Mouse (Mus musculus) stomach, postnatal 0 days (tissue): ENCODE results near the gene Erh.

Experiments
- CTCF ChIP-seq: IDR thresholded peaks from 2 replicates; pipeline ENCODE4 v1.5.1; 2016; ENCODE audit warnings: antibody characterized with exemption, low read depth, mild to moderate bottlenecking, moderate library complexity
- EP300 ChIP-seq: optimal IDR thresholded peaks from 2 replicates; pipeline ENCODE3; 2016; ENCODE audit warnings: antibody characterized with exemption

DNA sequence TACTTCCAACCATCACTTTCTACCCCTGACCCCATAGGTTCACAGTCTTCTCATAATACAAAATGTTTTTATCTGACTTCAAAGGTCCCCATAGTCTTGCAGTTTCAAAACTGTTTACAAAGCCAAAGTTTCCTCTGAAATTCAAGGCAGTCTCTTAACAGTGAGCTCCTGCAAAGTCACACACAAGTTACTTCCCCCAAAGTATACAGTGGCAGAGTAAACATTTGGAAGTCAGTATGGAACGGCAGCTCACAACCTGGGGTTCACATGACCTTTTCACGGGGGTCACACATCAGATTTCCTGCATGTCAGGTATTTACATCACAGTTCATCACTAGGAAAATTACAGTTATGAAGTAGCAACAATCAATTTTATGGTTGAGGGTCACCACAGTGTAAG is 19.8 kb upstream of the Erh start:
- TF ChIP-seq CTCF = no peak
- TF ChIP-seq EP300 = no peak
